Mouse (Mus musculus) liver, embryonic 12.5 days (tissue): ENCODE data around the gene Gsap. TPM values are rescaled to one million over a fixed set of nuclear protein-coding genes. Genes with fewer than 3 reads are reported as not detected.

Experiments used
- ATAC-seq: fragments of 200-750 bp; cut with Nextera tagmentation; 2 replicates; pipeline ENCODE4 v1.8.0; 2017; ENCODE audit warnings: moderate number of reproducible peaks, mild to moderate bottlenecking, moderate library complexity
- H3K27ac ChIP-seq: fragments of 300-500 bp; sonication (generic); 2 replicates; pipeline ENCODE4 v1.5.1; 2016; ENCODE audit warnings: mild to moderate bottlenecking
- H3K27me3 ChIP-seq: fragments of 300-500 bp; sonication (generic); replicated peaks from 2 replicates; pipeline ENCODE4 v1.6.1; 2016; ENCODE audit warnings: mild to moderate bottlenecking, moderate library complexity
- H3K36me3 ChIP-seq: fragments of 300-500 bp; sonication (generic); 2 replicates; pipeline ENCODE4 v1.6.1; 2016; ENCODE audit warnings: mild to moderate bottlenecking, moderate library complexity
- H3K4me1 ChIP-seq: fragments of 300-500 bp; sonication (generic); 2 replicates; pipeline ENCODE4 v1.6.1; 2016
- H3K4me2 ChIP-seq: fragments of 300-500 bp; sonication (generic); 2 replicates; pipeline ENCODE4 v1.6.1; 2016; ENCODE audit warnings: mild to moderate bottlenecking, moderate library complexity
- H3K4me3 ChIP-seq: fragments of 300-500 bp; sonication (generic); 2 replicates; pipeline ENCODE4 v1.5.1; 2016; ENCODE audit warnings: mild to moderate bottlenecking, moderate library complexity
- H3K9ac ChIP-seq: fragments of 300-500 bp; sonication (generic); 2 replicates; pipeline ENCODE4 v1.6.1; 2016; ENCODE audit warnings: mild to moderate bottlenecking, moderate library complexity
- H3K9me3 ChIP-seq: fragments of 300-500 bp; sonication (generic); replicated peaks from 2 replicates; pipeline ENCODE4 v1.6.1; 2016; ENCODE audit warnings: mild to moderate bottlenecking, moderate library complexity
- whole genome bisulfite sequencing: fragments of 180-500 bp; shearing (Covaris S2); methylation state at CpG from one replicate; pipeline ENCODE4 v1.1.7; 2016; ENCODE audit not compliant: insufficient replicate concordance; 5-methylcytosine and 5-hydroxymethylcytosine counted together
- polyA plus RNA-seq: library from polyadenylated mRNA; unstranded; fragments of >200 nt; fragmentation: Nextera tagmentation; extraction: Ambion mirVana; gene quantifications from 2 replicates; pipeline ENCODE4 v1.2.1, GENCODE M21; 2016

Gsap gene
- polyA plus RNA-seq, 1 experiment from 2014 or later: 2.6 TPM

DNA sequence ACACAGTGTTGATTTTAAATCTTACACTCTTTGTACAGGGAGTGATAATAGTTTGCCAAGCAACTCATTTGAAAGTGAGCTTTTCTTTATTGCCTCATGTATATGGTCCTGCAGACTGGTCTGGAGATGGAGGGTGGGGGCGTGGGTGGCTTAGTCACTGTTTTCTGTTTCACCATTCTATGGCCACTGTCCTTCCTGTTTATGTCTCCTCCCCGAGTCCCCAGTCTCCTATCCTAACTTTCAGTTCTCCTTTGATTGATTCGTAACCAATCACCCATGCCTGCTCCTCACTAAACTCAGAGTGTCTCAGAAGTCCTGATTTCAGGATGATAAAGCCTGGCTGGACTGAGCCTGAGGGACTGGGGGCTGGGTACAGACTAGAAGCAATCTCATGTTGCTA lies 2.4 kb downstream of the Gsap start:
- H3K27me3 ChIP-seq: peaks cover 5% of the 10 kb centered on the region; the same call in 1 of the 2 replicates
- no peak for ATAC-seq

DNA sequence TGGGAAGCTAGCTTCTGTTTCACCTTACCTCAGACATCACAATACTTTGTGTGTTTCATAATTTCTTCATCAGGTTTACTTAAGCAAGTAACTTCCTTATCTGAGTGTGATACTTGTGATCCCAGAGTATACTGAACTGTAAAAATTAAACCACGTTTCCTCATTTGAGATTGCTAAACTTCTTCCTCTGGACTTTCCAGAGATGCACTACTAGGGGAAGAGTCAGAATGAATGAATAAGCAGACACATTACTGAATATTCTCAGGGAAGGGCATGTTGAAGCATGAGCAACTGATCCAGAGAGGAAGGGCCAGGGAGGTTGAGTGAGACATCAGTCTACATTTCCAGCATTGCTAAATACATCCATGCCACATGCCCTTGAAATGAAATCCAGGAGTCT lies 3.0 kb downstream of the Gsap start:
- WGBS: 47% methylated on average over 1 of the region's 1 CpGs
- no peak overlapping the region for H3K9ac ChIP-seq
- no peak overlapping the region for H3K27ac ChIP-seq
- no peak overlapping the region for H3K4me2 ChIP-seq
- peaks cover 5% of the 10 kb centered on the region; the same call in 1 of the 2 replicates for H3K27me3 ChIP-seq
- peaks cover 13% of the 10 kb centered on the region for H3K4me1 ChIP-seq
- H3K9me3 ChIP-seq: peaks cover 6% of the 10 kb centered on the region; the same call in 1 of the 2 replicates
- no peak for ATAC-seq
- H3K36me3 ChIP-seq: no peaks in the 10 kb centered on the region
- H3K4me3 ChIP-seq: no peak overlapping the region

More for the DNA sequence above, 2.4 kb downstream of the Gsap start:
- Histone ChIP-seq H3K9me3 (peaks cover 6% of the 10 kb centered on the region; the same call in 1 of the 2 replicates), H3K36me3 (no peaks in the 10 kb centered on the region), H3K27ac (no peak overlapping the region), H3K9ac (no peak overlapping the region), H3K4me2 (no peak overlapping the region), H3K4me3 (no peak overlapping the region), H3K4me1 (peaks cover 13% of the 10 kb centered on the region)
- WGBS: 26% methylated on average over 3 of the region's 3 CpGs

DNA sequence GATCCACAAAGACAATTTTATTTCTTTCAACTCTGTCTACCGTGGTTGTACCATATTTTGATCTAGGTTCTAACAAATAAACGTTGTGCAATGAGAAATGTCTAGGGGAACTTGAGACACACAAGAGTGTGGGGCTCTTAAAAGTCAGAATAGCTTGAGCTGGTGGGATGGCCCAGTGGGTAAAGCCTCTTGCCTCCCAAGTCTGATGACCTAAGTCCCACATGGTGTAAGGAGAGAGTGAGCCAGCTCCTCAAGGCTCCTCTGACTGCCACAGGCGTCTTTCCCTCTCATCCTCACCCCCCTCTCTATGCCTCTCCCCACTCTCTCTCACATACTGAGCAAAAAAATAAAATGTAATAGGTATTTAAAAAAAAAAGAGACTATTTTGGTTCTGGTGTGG lies 3.4 kb downstream of the Gsap start:
- WGBS: 60% methylated on average over 3 of the region's 3 CpGs

DNA sequence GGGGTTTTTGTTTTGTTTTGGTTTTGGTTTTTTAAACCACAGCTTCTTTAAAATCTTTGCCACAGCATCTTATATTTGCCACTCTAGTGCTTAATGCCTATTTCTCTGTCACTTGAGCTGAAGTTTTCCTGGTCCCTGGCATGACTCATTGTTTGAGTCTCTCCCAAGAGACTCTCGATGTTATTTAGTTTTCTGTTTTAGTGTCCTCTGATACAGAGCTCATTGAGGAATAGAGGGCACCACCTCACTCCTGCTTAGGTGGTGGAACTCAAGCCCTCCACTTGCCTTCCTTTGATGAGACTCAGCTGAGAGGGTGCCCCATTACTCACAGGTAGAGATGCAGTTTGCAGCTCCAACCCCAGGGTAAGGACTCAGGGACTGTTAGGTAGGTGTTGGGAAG lies 17.4 kb downstream of the Gsap start:
- no peak overlapping the region for H3K4me3 ChIP-seq
- WGBS: 71% methylated on average over 1 of the region's 1 CpGs
- no peaks in the 10 kb centered on the region for H3K9me3 ChIP-seq
- H3K9ac ChIP-seq: no peak overlapping the region
- no peaks in the 10 kb centered on the region for H3K4me1 ChIP-seq
- no peaks in the 10 kb centered on the region for H3K36me3 ChIP-seq
- H3K4me2 ChIP-seq: no peak overlapping the region
- ATAC-seq: no peak
- no peak overlapping the region for H3K27ac ChIP-seq
- H3K27me3 ChIP-seq: no peaks in the 10 kb centered on the region

More for the DNA sequence above, 3.4 kb downstream of the Gsap start:
- Histone ChIP-seq H3K9me3 (peaks cover 6% of the 10 kb centered on the region; the same call in 1 of the 2 replicates), H3K4me2 (no peak overlapping the region), H3K27ac (no peak overlapping the region), H3K4me1 (peaks cover 13% of the 10 kb centered on the region), H3K9ac (no peak overlapping the region), H3K36me3 (no peaks in the 10 kb centered on the region), H3K4me3 (no peak overlapping the region), H3K27me3 (peaks cover 5% of the 10 kb centered on the region; the same call in 1 of the 2 replicates)
- ATAC-seq: no peak

DNA sequence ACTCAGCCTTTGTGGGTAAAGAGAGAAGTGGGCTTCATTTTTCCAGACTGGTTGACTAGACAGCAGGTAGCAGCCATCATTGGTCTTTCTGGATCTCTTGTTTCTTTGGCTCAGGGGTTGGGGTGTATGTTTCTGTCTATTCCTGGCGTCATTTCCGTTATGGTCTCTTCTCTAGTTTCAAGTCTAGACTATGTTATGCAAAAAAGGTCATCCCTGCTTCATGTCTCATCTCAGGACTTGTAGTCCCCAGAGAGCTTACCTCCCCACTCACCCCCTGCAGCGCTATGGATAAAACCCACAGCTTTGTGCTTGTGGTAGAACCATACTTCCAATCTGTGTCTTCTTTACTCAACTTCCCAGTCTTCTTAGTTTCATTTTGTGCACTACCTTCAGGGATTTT lies 18.1 kb downstream of the Gsap start:
- H3K27me3 ChIP-seq: no peaks in the 10 kb centered on the region
- H3K4me3 ChIP-seq: no peak overlapping the region
- H3K4me1 ChIP-seq: no peaks in the 10 kb centered on the region
- no peak overlapping the region for H3K9ac ChIP-seq
- no peaks in the 10 kb centered on the region for H3K9me3 ChIP-seq
- no peak for ATAC-seq
- H3K36me3 ChIP-seq: no peaks in the 10 kb centered on the region
- 65% methylated on average over 3 of the region's 3 CpGs for WGBS
- no peak overlapping the region for H3K27ac ChIP-seq
- H3K4me2 ChIP-seq: no peak overlapping the region

DNA sequence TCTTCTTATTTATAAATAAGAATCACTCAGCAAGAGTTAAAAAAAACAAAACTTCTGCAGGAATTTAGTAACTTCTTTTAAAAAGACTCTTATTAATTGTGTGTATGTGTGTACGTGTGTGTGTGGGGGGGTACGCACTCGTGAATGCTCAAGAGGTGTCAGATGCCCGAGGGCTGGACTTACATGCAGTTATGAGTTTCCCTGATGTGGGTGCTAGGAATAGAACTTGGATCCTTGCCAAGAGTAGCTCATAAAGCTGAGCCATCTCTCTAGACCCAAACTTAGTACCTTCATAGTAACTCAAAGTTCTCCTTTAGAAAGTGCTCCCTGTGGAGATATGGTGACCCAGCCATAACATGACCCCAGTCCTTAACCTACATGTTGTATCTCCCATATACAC lies 20.0 kb downstream of the Gsap start:
- H3K4me2 ChIP-seq: no peak overlapping the region
- 88% methylated on average over 4 of the region's 4 CpGs for WGBS
- H3K4me1 ChIP-seq: no peaks in the 10 kb centered on the region
- no peak overlapping the region for H3K4me3 ChIP-seq
- H3K27ac ChIP-seq: no peak overlapping the region
- H3K9ac ChIP-seq: no peak overlapping the region
- no peak for ATAC-seq
- H3K27me3 ChIP-seq: no peaks in the 10 kb centered on the region
- H3K36me3 ChIP-seq: no peaks in the 10 kb centered on the region
- no peaks in the 10 kb centered on the region for H3K9me3 ChIP-seq

DNA sequence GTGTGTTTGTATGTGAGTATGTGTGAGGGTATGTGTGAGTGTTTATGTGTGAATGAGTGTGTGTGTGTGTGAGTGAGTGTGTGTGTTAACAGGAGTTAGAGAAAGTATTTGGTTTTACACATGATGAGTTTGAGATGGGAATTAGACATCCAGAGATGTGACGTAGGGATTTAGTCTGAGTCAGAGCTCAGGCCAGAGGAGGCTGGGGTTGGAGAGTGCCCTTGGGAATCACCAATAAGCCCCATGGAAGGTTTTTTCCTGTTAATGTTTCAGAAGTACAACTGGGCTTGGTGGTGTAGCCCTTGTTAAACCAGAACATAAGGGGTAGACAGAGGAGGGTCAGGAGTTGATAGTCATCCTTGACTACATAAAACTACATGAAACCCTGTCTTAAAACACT lies 25.4 kb downstream of the Gsap start:
- H3K4me3 ChIP-seq: no peak overlapping the region
- no peak overlapping the region for H3K27ac ChIP-seq
- peaks cover 7% of the 10 kb centered on the region for H3K4me1 ChIP-seq
- H3K4me2 ChIP-seq: no peak overlapping the region
- no peaks in the 10 kb centered on the region for H3K27me3 ChIP-seq
- ATAC-seq: no peak
- H3K9me3 ChIP-seq: no peaks in the 10 kb centered on the region
- 84% methylated on average over 1 of the region's 1 CpGs for WGBS
- no peak overlapping the region for H3K9ac ChIP-seq
- no peaks in the 10 kb centered on the region for H3K36me3 ChIP-seq

DNA sequence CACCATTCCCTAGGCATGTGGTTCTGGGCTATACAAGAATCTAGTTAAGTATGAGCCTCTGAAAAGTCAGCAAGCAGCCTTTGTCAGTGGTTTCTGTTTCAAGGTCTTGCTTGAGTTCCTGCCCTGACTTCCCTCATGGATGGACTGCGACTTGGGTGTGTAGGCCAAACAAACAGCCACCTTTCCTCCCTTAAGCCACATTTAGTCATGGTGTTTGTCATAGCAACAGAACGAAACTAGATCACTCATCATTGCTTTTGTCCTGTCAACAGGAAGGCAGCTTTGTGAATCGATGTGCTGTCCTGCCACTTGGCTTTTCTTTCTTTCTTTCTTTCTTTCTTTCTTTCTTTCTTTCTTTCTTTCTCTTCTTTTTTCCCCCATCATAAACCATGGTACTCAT lies 26.9 kb downstream of the Gsap start:
- H3K4me1 ChIP-seq: peaks cover 22% of the 10 kb centered on the region
- 65% methylated on average over 3 of the region's 3 CpGs for WGBS
- no peak overlapping the region for H3K4me2 ChIP-seq
- H3K9ac ChIP-seq: no peak overlapping the region
- H3K27me3 ChIP-seq: no peaks in the 10 kb centered on the region
- no peak overlapping the region for H3K27ac ChIP-seq
- no peak overlapping the region for H3K4me3 ChIP-seq
- H3K36me3 ChIP-seq: no peaks in the 10 kb centered on the region
- no peaks in the 10 kb centered on the region for H3K9me3 ChIP-seq
- ATAC-seq: no peak

DNA sequence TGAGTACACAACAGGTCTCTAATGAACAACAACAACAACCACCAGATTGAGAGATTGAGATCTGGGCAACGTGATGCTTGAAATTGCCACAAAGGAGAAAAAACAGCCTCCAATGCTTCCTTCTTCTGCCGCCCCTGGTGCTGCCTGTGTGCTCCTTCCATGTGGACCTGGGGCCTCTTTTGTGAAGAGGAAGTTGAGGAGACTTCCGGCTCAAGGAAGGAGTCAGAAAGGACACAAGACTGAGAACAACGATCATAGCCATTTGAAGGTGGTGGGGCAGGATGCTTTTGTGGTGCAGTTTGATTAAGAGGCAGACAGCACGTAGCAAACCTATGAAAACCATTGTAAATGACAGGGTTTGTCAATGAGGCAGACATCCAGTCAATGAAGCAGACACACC lies 27.7 kb downstream of the Gsap start:
- H3K36me3 ChIP-seq: no peaks in the 10 kb centered on the region
- no peaks in the 10 kb centered on the region for H3K9me3 ChIP-seq
- no peak overlapping the region for H3K4me2 ChIP-seq
- no peak overlapping the region for H3K9ac ChIP-seq
- 27% methylated on average over 5 of the region's 5 CpGs for WGBS
- no peak overlapping the region for H3K4me3 ChIP-seq
- no peak overlapping the region for H3K27ac ChIP-seq
- no peak for ATAC-seq
- peaks cover 31% of the 10 kb centered on the region for H3K4me1 ChIP-seq
- H3K27me3 ChIP-seq: no peaks in the 10 kb centered on the region

DNA sequence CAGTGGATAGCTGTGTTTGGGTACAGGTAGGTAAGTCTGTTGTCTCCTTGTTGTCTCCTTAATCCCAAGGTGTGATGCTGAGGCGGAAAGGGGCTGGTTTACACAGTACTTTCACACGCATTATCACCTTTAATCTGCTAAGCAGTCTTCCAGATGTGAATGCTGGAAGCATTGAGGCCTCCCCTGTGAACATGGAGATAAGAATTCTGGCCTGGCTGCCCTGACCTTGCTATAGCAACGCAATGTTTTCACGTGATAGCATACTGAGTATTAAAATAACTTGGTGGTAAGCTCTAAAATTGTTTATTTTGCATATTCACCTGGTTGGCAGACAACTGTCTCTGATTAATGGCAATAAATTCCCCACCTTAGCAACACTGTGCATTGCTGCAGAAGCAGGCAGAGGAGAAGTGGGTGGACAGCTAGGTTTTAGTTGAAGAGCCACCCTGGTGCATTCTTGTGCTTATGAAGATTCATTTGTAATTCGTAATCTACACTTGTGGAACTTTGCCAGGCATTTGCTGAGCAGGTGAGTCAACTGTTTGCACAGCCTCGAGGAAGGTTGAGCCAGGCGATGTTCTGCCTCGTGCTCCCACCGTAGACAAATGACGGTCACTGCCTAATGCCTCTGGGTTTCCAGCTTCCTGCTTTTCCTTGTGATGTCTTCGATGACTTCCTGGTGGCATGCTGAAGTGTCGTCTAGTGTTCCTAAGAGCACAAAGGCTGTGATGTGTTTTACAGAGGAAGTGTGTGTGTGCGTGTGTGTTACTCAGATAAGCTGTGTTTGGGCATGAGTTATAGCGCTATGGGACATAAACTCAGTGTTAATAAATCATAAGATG lies 31.6 kb downstream of the Gsap start:
- Histone ChIP-seq H3K27me3 (no peaks in the 10 kb centered on the region), H3K9me3 (no peaks in the 10 kb centered on the region), H3K4me3 (no peak overlapping the region), H3K27ac (peak overlapping the region; percentile 41; the same call in 1 of the 2 replicates), H3K4me2 (peak overlapping the region; percentile 22), H3K4me1 (peaks cover 34% of the 10 kb centered on the region), H3K36me3 (no peaks in the 10 kb centered on the region), H3K9ac (no peak overlapping the region)
- 31% methylated on average over 14 of the region's 14 CpGs for WGBS
- ATAC-seq: peak; percentile 85

DNA sequence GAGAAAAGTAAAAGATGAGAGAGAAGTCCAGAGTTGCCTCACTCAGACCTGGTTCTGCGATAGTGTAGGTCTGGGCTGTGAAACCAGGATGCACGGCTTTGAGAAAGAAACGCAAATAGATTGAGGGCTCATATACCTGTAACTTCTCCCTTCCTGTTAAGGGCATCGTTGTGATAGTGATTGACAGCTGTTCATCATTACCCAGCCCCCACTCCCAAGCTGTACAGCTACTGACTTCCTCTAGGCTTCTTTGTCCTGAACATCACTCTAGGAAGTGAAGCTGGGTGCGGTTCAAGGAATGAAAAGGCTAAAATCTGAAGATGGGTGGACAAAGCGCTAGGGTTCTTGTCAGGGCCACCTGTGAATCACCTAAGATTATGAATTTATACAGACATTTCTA lies 46.8 kb downstream of the Gsap start:
- no peak overlapping the region for H3K4me2 ChIP-seq
- H3K9ac ChIP-seq: no peak overlapping the region
- H3K36me3 ChIP-seq: no peaks in the 10 kb centered on the region
- H3K27ac ChIP-seq: no peak overlapping the region
- H3K4me3 ChIP-seq: no peak overlapping the region
- no peak for ATAC-seq
- no peaks in the 10 kb centered on the region for H3K27me3 ChIP-seq
- no peaks in the 10 kb centered on the region for H3K9me3 ChIP-seq
- no peaks in the 10 kb centered on the region for H3K4me1 ChIP-seq
- 87% methylated on average over 6 of the region's 6 CpGs for WGBS

DNA sequence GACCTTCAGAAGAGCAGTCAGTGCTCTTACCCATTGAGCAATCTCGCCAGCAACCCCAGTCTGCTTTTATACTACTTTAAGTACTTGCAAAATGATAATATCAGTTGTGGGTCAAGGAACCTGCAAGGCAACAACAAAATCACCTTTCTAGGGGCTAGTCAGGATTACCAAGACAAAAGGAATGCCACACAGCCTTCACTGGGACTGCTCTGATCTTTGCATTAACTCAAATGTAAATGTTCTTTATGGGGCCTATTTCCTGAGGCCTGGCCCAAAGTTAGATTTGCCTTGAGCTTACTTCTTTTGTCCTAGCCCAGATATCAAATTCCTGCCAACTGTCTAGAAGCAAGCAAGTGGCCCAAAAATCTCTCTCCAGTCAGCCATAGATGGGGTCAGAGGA lies 58.5 kb downstream of the Gsap start:
- ATAC-seq: no peak
- H3K4me3 ChIP-seq: no peak overlapping the region
- H3K4me2 ChIP-seq: no peak overlapping the region
- 0 out of 2 replicates have a peak, but pooled peaks cover 7% of the 10 kb centered on the region for H3K4me1 ChIP-seq
- no peaks in the 10 kb centered on the region for H3K36me3 ChIP-seq
- H3K27ac ChIP-seq: no peak overlapping the region
- H3K9me3 ChIP-seq: no peaks in the 10 kb centered on the region
- 74% methylated on average over 1 of the region's 1 CpGs for WGBS
- no peaks in the 10 kb centered on the region for H3K27me3 ChIP-seq
- H3K9ac ChIP-seq: no peak overlapping the region
